In genomic region chr14:21114339-21114738, GRCm38 (mm10) we compare ENCODE assay signal across 20 mouse cellular contexts.
"Had no signal": no experiment of that assay in that cellular context is flagged by ENCODE, and none has a peak within 500 bp of the region (broad histone marks: within the 10 kb centered on the region; RNA-seq: fewer than 3 reads in every experiment).

No protein-coding gene starts in this region.

- H3K4me3 ChIP-seq: liver, embryonic 15.5 days; midbrain, embryonic 10.5 days; midbrain, embryonic 12.5 days; myocyte; neural tube, embryonic 13.5 days; neural tube, embryonic 15.5 days had no signal

- H3K4me1 ChIP-seq: midbrain, embryonic 10.5 days; midbrain, embryonic 12.5 days; neural tube, embryonic 13.5 days; neural tube, embryonic 15.5 days had no signal

- H3K9me3 ChIP-seq: liver, embryonic 15.5 days; midbrain, embryonic 10.5 days; midbrain, embryonic 12.5 days; neural tube, embryonic 13.5 days; neural tube, embryonic 15.5 days had no signal

- H3K27me3 ChIP-seq: liver, embryonic 15.5 days; midbrain, embryonic 12.5 days; neural tube, embryonic 13.5 days; neural tube, embryonic 15.5 days had no signal

- H3K9ac ChIP-seq: liver, embryonic 15.5 days; lung, embryonic 14.5 days; midbrain, embryonic 12.5 days; neural tube, embryonic 13.5 days; neural tube, embryonic 15.5 days had no signal

- ATAC-seq: midbrain, embryonic 16.5 days had no signal

- H3K27ac ChIP-seq: midbrain, embryonic 10.5 days; midbrain, embryonic 12.5 days; neural tube, embryonic 13.5 days; neural tube, embryonic 15.5 days had no signal

- DNase-seq: lung, adult 18-20 months; lung, embryonic 14.5 days; lung, postnatal 10 days; lung, postnatal 4 days; midbrain, embryonic 14.5 days; retina, postnatal 1 day; right cerebral cortex, adult 18-20 months; right cerebral cortex, postnatal 25 days; right cerebral cortex, postnatal 4 days; spleen, adult 18-20 months; thymus, adult 18-20 months; thymus, postnatal 14 days; thymus, postnatal 36 days had no signal

- H3K4me2 ChIP-seq: liver, embryonic 15.5 days; lung, embryonic 14.5 days; midbrain, embryonic 12.5 days; neural tube, embryonic 13.5 days; neural tube, embryonic 15.5 days had no signal

- H3K36me3 ChIP-seq: midbrain, embryonic 10.5 days; midbrain, embryonic 12.5 days; neural tube, embryonic 13.5 days; neural tube, embryonic 15.5 days had no signal
